Mouse (Mus musculus) layer of hippocampus, adult 9-10 months (tissue): ENCODE measurements around the gene Cacng1.

ENCODE experiments used
- DNase-seq: peaks from one replicate; pipeline ENCODE4 v3.0.0; 2022; ENCODE audit warnings: low spot score

Cacng1 gene

DNA sequence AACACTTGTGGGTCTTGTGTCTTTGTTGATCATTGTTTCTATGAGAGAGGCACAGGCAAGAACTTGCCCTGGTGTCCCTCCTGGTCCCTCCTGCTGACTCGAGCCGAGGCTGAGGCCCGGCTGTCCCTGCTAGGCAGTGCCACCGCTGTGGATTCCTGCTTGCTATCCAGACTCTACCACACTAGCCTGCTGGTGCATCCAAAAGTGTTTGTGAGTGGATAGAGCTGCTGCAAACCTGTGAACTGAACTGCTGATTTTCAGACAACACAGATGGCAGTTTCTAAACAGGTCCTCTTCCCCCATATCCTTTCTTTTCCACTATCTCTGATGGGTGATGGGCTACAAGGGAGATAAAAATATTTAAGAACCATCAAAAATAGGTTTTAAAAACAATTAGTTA is 60.8 kb downstream of the Cacng1 start:
- no peak for DNase-seq
